Mouse (Mus musculus): Measurements from ENCODE around the gene Etnppl. TPM values are rescaled to one million over a fixed set of nuclear protein-coding genes. Genes with fewer than 3 reads are reported as not detected.

Gene Etnppl
- polyA plus RNA-seq, 1 experiment from 2014 or later: 0.04 TPM

GRCm38 (mm10) chr3:130677671-130678460, 60.6 kb downstream of the Etnppl start:
- no peak for TF ChIP-seq CTCF (IDR thresholded peaks at IDR 0.05)
- in situ Hi-C loops (cut with MboI; ENCODE audit: low pct_unique_long_range_greater_than_20kb): no loop called here
- no peaks in the 10 kb centered on the region for H3K27me3 ChIP-seq
- DNase-seq (ENCODE audit: low read depth, low spot score): no peak
- CTCF ChIA-PET: interaction anchor here (1.0 to 1.6 kb wide), 4 partner anchors 11 to 70 kb away, joined by 3 to 5 read pairs (median 4); no protein-coding TSS in a partner anchor
- POLR2A ChIA-PET: no interaction called here
- no peak for ATAC-seq

- H3K27me3 ChIP-seq: no peaks in the 10 kb centered on the region
- ChIA-PET CTCF (interaction anchor here (1.4 to 1.7 kb wide), 2 partner anchors 9 to 13 kb away, joined by 6 to 7 read pairs; no protein-coding TSS in a partner anchor), POLR2A (interaction anchor here (0.5 kb wide), 1 partner anchor 758 kb away, joined by 6 read pairs; no protein-coding TSS in a partner anchor)
- in situ Hi-C loops (cut with MboI; ENCODE audit: low pct_unique_long_range_greater_than_20kb): no loop called here
- DNase-seq (ENCODE audit: low read depth, low spot score) (no peak), ATAC-seq (no peak)
- TF ChIP-seq CTCF (IDR thresholded peaks at IDR 0.05): no peak
These were observed 64.0 kb downstream of the Etnppl start for GRCm38 (mm10) chr3:130681226-130681625.

- in situ Hi-C loops (cut with MboI; ENCODE audit: low pct_unique_long_range_greater_than_20kb): no loop called here
- POLR2A ChIA-PET: interaction anchor here (0.6 kb wide), 1 partner anchor 438 kb away, joined by 3 read pairs; no protein-coding TSS in a partner anchor
- no peaks in the 10 kb centered on the region for H3K27me3 ChIP-seq
- TF ChIP-seq CTCF (IDR thresholded peaks at IDR 0.05): no peak
- CTCF ChIA-PET: interaction anchor here (1.1 to 1.7 kb wide), 4 partner anchors 10 to 561 kb away, joined by 3 to 7 read pairs (median 5); no protein-coding TSS in a partner anchor
- ATAC-seq (no peak), DNase-seq (ENCODE audit: low read depth, low spot score) (no peak)
These were observed 64.9 kb downstream of the Etnppl start for GRCm38 (mm10) chr3:130682183-130682582.

- in situ Hi-C loops (cut with MboI; ENCODE audit: low pct_unique_long_range_greater_than_20kb): no loop called here
- CTCF ChIA-PET: interaction anchor here (1.5 kb wide), 1 partner anchor 563 kb away, joined by 4 read pairs; no protein-coding TSS in a partner anchor
- POLR2A ChIA-PET: no interaction called here
- no peak for TF ChIP-seq CTCF (IDR thresholded peaks at IDR 0.05)
- DNase-seq (ENCODE audit: low read depth, low spot score) (no peak), ATAC-seq (no peak)
- no peaks in the 10 kb centered on the region for H3K27me3 ChIP-seq
These were observed 66.6 kb downstream of the Etnppl start for GRCm38 (mm10) chr3:130683836-130684235.

GRCm38 (mm10) chr3:130684276-130685013, 67.2 kb downstream of the Etnppl start:
- no peak for ATAC-seq
- in situ Hi-C loops (cut with MboI; ENCODE audit: low pct_unique_long_range_greater_than_20kb): no loop called here
- DNase-seq (ENCODE audit: low read depth, low spot score): no peak
- CTCF ChIA-PET: no interaction called here
- POLR2A ChIA-PET: no interaction called here
- H3K27me3 ChIP-seq: no peaks in the 10 kb centered on the region
- no peak for TF ChIP-seq CTCF (IDR thresholded peaks at IDR 0.05)

- no peak for TF ChIP-seq CTCF (IDR thresholded peaks at IDR 0.05)
- ChIA-PET CTCF (no interaction called here), POLR2A (no interaction called here)
- in situ Hi-C loops (cut with MboI; ENCODE audit: low pct_unique_long_range_greater_than_20kb): no loop called here
- ATAC-seq (peak; percentile 83), DNase-seq (ENCODE audit: low read depth, low spot score) (no peak)
- no peaks in the 10 kb centered on the region for H3K27me3 ChIP-seq
These were observed 67.7 kb downstream of the Etnppl start for GRCm38 (mm10) chr3:130685014-130685366.

GRCm38 (mm10) chr3:130687051-130687450, 69.8 kb downstream of the Etnppl start:
- DNase-seq (ENCODE audit: low read depth, low spot score) (no peak), ATAC-seq (no peak)
- no peak for TF ChIP-seq CTCF (IDR thresholded peaks at IDR 0.05)
- POLR2A ChIA-PET: no interaction called here
- in situ Hi-C loops (cut with MboI; ENCODE audit: low pct_unique_long_range_greater_than_20kb): no loop called here
- CTCF ChIA-PET: interaction anchor here (1.1 kb wide), 1 partner anchor 597 kb away, joined by 3 read pairs; no protein-coding TSS in a partner anchor
- no peaks in the 10 kb centered on the region for H3K27me3 ChIP-seq

Other genes starting within 250 kb of the Etnppl start
- 244 TPM for gene Ostc, start 92.0 kb downstream of the Etnppl start, polyA plus RNA-seq (2021)
- gene Rpl34, start 113.0 kb downstream of the Etnppl start, polyA plus RNA-seq (2021): 621 TPM